Mouse (Mus musculus) small intestine, adult 2 months (tissue): ENCODE measurements around the gene Fmo1.

ENCODE experiments used
- CTCF ChIP-seq: fragments of 200-500 bp; IDR thresholded peaks from 2 replicates; pipeline ENCODE4 v1.5.1; 2012; ENCODE audit warnings: low read depth, mild to moderate bottlenecking, control low read depth, inconsistent platforms, low read length, moderate library complexity, mixed read lengths; ENCODE audit not compliant: insufficient replicate concordance, insufficient read length; ENCODE audit errors: extremely low read depth
- POLR2A ChIP-seq: fragments of 200-500 bp; IDR thresholded peaks from 2 replicates; pipeline ENCODE4 v1.6.1; 2012; ENCODE audit warnings: low read depth, mild to moderate bottlenecking, control low read depth, inconsistent platforms, low read length, moderate library complexity

DNA sequence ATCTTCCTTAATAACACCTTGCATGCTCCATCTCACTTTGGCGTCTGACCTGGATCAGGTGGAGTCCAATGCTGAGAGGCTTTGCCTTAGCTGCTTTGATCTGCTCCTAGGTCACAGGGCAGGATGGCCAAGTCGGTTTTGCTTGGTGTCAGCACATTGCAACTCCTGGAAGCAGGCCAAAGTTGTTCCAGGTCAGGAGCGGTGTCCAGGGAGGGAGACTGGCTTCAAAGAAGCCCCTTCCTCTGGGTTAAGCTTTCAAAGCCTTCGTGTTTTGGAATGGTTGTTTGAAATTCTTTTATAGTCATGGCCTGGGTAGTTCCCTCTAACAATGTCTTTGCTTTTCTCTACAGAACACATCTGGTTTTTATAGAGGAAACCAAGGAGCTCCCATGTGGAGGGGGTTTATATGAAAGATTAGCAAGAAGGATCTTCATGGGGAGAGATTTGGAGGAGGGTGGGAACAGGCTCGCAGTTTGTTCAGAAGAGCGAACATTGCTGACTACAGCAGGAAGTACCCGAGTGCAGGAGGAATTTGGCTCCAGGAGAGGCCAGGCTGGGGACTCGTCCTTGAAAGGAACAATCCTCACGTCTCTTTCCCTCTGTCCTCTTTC is 5.4 kb upstream of the Fmo1 start:
- TF ChIP-seq CTCF (no peak), POLR2A (no peak)
